Mouse (Mus musculus): ENCODE results near the gene Tmem268.

Tmem268 gene

DNA sequence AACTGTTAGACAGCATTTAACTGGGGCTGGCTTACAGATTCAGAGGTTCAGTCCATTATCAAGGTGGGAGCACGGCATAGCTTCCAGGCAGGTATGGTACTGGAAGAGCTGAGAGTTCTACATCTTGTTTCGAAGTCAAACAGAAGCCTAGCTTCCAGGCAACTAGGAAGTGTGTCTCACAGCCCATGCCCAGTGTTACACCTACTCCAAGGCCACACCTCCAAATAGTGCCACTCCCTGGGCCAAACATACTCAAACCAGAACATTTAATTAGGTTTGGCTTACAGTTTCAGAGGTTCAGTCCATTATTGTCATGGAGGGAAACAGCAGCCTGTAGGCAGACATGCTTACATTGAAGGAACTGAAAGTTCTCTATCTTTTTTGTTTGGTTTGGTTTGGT lies 3.5 kb upstream of the Tmem268 start:
- no peak for DNase-seq (ENCODE audit: low spot score)

DNA sequence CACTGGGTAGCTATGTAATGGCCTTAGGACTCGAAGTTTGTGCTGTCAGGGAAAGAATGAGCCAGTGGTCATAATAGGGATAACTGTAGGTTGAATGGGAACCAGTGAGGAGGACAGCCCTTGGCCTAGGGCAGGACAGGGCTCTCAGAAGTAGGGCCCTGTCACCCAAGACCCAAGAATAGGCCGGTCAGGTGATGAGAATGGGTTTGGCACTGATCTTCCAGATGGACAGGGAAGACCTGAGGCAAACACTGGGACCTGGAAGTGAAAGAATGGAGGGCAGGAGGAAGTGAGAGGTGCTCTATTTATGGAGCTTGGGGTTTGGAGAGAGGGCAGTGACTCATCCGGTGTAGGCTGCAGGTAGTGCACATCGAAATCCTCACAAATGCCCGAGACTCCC lies 1.9 kb upstream of the Tmem268 start:
- no peak for DNase-seq (ENCODE audit: low spot score)

DNA sequence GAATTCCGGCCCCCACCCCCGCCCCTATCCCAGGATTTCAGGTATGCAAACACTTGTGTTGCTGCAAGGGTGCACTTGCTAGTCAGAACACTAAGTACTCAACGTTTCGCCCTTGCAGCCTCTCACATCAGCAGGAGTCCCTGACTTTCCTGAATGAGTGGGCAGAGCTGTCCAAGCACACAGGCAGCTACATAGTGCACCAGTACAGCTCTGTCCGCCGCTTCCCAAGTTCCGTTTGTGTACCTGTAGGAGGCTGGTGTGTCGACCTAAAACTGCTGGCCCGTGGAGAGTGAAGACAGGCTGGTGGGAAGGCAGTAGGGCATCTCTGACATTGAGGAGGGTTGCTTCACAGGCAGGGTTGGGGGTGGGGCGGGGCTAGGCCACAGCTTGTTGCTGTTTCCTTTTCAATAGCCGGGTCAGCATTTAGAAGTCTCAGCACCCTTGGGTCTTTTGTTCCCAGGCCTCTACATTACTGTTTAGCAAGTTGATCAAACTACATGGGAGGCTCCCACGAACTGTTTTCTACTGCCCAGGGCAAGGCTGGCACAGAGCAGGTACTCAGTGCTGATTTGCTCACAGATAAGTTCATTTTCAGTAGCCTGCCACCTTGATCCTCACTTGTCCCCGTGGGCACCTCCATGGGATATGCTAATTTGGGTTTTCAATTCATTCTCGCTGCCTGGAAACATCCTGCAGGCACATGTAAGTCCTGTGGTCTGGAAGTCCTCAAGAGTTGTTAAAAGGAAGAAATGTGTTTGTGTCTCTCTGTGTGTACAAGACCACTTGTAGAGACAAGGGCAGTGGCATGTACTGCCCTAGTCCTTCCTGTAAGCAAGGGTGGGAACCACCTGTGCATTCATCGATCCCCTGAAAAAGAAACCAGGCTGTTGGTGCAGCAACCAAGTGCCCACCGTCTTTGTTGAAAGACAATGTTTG lies 1.2 kb upstream of the Tmem268 start:
- peak; percentile 34 for DNase-seq (ENCODE audit: low spot score)

DNA sequence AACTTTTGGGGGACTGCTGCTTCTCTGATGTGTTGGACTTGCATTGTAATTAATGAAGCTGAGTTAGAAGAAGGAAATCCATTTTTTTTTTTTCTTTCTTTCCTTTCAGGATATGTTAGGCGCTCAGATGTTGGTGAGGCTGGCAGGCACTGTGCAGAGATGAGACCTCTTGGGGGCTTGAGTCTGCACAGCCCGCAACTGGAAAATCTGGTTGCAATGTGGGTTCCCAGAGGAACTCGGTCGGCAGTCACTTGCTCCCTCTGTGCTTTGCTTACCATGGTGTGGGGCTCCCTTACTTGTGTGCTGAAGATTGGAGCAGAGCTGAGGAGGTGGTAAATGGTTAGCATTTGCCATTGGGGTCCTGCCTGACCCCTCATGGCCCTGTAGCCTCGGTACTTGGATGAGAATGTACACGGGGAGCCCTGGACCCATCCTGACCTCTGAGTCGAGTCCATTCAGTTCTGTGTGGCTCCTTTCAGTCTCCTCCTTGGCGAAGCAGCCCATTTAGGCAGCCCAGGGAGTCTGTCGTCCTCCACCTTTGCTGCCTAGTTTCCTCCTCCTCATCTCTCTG lies 631 bp downstream of the Tmem268 start:
- peak; percentile 19 for DNase-seq (ENCODE audit: low spot score)

DNA sequence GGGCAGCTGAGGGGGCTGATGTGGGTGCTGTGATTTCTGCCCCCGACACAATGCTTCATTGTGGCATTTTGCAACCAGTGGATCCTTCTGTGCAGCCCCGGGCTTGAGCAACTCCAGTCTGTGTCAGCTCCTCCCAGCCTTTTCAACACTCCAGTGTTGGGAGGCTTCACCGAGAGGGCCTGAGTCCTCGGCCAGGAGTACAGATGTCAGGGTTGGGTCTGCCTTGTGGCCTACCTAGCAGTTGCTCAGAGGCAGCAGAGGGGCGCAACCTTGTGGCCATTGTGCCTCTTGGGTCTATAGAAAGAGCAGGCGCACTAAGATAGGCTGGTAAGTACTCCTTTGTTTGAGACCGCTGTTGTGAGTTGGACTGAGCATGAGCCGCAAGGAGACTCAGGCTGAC lies 1.5 kb downstream of the Tmem268 start:
- peak; percentile 46 for DNase-seq (ENCODE audit: low spot score)

DNA sequence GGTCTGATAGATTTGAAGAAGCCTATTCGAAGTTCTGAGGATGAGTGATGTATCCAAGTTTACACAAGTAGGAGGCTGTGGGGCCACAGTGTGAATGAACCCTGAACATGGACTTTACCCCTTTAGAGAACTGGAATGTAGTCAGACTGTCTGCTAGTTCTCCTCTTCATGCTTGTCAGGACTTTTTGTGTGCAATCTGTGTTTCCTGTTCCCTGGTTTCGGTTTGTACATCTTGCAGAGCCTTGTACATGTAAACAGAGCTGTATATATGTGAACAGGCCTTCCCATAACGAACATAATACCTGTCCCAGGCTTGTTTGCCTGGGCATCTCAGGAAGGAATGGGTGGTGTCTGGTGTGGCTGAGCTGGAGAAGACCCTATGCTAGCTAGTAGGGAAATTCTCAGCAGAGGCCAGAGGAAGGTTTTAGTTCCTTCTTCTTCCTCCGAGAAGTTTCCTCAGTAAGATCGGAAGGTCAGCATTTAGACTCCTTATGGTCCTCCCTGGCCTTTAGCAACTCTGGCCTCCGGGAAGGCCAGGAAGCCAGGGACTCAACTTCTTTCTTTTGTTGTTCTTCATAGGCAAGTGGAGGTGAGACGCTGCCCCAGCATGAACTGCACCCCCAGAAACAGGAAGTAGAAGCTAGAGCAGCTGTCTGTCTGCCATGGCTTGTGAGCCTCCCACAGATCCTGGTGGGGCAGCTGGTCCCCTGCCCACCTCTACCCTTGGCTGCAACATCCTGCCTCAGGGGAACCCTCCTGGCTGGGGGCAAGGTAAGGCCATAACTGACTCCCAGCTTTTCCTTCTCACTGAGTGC lies 3.5 kb downstream of the Tmem268 start:
- DNase-seq (ENCODE audit: low spot score) = no peak

DNA sequence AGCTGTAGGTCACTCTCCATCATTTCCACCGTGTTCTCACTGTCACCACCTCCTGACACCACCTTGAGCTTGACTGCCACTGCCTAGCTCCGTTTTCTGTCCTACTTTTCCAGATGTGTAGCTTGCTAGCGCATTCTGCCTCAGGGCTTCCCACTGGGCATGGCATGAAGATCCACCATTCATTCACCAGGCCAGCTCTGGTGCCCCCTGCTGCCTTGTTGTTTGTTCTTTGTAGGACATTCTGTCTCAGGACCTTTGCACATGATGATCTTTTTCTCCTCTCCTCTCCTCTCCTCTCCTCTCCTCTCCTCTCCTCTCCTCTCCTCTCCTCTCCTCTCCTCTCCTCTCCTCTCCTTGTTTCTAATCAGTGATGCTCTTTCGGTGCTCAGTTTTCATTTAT lies 4.2 kb downstream of the Tmem268 start:
- no peak for DNase-seq (ENCODE audit: low spot score)

DNA sequence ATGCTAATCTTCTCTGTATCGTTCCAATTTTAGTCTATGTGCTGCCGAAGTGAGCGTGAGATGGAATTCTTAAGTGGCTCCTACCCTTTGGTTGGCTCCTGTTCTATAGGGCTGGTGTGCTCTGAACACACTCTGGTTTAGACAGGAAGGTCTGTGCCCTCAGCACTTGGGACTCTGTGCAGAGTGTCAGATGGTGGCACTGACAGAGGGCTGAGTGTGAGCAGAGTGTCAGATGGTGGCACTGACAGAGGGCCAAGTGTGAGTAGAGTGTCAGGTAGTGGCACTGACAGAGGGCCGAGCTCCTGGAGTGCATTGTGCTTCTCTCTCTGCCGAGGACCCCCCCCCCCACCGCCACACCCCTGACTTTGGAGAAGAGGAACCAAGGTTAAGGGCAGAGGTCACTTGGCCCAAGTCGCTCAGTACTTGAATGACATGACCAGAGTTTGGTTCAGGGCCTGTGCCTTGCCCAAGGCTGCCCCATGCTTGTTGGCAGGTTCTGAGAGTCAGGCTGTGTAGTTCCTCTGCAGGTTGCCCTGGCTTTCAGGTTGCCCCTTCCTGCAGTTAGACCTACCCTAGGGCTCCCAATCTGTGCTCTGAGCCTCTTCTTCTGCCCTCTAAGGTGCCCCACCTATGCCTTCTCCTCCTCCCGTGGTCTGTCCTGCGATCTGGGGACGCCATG lies 9.3 kb downstream of the Tmem268 start:
- DNase-seq (ENCODE audit: low spot score) = no peak

DNA sequence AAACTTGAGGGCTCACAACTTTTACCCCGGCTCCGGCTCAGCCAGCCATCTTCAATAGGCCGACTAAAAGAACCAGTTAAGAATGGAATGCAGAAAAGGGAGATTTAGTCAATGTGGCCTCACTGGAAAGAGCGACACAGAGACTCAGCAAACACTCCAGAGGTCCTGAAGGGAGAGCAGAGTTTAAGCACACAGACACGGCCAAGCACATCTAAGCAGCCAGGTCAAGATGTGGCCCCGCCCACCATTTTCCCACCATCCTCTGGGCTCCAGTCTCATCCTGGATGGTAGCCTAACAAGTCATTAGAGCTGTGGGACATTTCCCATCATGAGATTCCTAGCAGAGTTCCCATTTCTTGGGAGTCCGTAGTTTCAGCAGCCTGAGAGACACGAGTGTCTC lies 10.7 kb downstream of the Tmem268 start:
- no peak for DNase-seq (ENCODE audit: low spot score)

DNA sequence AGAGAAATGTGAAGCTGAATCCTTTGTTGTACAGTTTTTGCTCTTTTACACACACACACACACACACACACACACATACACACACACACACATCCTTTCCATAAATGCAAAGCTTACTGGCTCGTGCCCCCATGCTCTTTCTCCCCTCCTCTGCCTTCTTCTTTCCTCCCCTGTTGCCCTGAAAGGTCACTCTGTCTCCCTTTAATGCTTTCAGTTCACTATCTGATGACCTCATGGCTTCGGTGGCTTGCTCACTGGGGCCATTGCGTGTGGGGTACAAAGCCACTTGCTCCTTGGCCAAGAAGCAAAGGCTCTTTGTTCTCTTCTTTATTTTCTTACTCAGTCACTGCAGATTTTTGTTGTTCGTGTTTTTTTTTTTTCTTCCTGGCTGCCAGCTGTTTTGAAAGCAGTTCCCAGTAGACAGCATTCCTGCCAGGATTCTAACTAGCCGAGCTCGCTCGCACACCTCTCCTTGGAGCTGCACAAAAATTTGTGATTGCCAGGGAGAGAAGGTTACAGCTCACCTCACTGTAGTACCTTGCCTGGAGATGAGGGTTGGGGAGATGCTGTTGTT lies 11.7 kb downstream of the Tmem268 start:
- DNase-seq (ENCODE audit: low spot score) = peak; percentile 57

DNA sequence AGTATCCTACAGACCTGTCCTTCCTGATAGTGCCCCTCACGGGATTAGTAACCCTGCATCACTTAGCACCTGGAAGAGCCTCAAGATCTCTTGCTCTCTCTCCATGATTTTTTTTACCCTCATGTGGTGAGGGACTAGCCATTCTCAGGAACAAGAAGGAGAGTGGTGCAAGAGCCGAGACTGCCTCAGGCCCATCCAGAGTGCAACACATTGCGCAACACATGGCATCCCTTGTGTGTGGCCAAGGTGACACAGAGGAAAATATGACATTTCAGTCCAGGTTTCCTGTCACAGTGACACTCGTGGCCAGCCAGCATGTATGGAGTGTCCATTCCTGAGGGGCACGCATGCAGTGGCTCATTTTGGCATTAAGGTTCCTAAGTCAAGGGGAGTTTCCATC lies 14.0 kb downstream of the Tmem268 start:
- no peak for DNase-seq (ENCODE audit: low spot score)

DNA sequence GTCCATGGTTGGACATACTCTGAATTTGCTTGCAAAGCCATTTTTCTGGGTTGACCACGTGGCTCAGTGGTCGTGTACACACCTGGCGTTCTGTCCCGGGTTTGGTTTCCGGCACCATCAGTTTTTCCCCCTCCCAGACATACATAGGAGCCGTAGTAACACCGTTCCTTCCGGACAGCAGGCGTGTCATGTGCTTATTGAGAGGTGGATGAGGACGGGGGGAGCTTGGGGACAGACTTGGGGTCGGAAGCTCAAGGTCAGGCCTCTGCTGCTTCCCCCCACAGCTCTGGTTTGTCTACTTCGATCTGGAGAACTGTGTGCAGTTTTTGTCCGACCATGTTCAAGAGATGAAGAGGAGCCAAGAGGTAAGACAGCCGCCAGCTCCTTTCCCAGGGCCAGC lies 21.1 kb downstream of the Tmem268 start:
- no peak for DNase-seq (ENCODE audit: low spot score)

DNA sequence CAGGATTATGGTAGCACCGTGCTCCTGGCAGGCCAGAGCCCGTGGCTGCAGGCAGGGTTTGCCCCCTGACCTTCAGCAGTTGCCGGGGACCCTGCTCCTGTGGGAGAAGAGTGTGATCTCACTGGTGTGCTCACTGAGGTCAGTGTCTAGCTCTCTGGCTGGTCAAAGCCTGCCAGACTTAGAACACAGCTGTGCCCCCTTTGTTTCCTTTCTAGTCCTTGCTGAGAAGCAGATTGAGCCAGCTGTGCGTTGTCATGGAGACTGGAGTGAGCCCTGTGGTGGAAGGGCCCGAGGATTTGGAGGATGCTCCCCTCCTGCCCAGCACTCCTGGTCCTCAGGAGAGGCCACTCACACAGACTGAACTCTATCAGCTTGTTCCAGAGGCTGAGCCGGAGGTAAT lies 21.5 kb downstream of the Tmem268 start:
- peak; percentile 76 for DNase-seq (ENCODE audit: low spot score)

DNA sequence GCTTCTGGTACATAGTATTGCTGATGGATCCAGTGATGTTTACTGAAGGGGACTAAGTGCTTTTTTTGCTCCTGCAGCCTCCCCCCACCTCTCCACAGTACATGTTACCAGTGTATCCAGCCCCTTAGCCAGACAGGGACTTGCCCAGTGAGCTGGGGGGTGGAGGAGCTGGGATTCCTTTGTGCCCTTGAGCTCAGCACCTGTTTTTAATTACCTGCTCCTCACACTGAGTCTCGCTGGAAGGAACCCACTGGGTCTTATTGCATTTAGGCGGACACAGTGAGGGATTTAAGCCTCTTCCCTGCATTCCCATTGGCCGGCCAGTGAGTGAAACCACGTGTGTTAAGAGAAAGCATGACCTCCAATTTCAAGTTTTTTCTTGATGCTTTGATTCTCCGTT lies 24.0 kb downstream of the Tmem268 start:
- DNase-seq (ENCODE audit: low spot score) = peak; percentile 83

DNA sequence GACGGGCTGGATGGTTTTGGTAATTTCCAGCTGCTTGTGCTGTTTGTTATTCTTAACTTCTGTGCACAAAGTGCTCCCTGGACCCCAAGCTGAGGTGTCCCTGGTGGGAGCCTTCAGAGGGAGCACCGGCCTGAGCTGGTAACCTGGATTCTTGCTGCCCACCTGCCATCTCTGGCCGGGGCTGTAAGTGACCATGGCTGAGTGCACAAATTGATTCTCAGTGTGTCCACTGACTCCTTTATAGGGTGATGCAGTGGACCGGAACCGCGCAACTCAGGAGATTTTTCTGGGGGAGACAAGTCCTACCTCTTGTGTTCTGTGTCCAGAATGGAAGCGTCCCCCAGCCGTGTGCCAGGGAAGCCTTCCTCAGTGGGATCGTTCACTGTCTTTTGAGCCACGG lies 26.6 kb downstream of the Tmem268 start:
- DNase-seq (ENCODE audit: low spot score) = no peak

DNA sequence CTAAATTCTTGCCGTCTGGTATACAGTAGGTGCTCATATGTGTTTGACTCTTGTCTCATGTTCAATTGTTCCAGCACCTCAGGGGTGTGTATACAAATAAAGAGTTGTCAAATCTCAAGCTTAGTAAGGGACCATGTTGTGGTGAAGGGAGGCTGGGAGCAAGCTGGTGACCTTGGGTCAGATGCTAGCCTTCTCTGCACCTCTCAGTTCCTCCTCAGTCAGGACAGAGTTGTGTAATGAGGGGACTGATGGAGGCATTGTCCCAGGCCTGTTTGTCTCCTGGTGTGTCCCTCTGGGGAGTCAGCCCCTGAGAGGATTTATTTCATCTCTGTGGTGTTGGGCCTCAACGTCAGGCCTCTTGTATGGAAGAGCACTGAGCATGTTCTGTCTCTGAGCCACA lies 27.7 kb downstream of the Tmem268 start:
- DNase-seq (ENCODE audit: low spot score) = no peak

DNA sequence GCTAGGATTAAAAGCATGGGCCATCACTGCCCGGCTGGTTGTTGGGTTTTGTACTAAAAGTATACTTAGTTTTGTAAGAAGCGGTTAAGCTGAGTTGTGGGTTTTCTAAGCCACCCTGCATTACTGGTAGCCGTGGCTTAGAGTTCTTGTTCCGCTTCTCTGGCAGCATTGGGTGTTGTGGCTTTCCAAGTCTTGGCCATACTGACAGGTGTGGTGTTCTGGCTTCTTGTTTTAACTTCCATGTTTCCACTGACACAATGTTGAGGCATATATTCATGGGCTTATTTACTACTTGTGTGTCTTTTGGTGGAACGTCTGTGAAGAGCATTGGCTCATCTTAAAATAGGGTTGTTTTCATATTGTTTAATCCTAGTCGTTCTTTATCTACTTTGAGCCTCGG lies 31.4 kb downstream of the Tmem268 start:
- DNase-seq (ENCODE audit: low spot score) = no peak

DNA sequence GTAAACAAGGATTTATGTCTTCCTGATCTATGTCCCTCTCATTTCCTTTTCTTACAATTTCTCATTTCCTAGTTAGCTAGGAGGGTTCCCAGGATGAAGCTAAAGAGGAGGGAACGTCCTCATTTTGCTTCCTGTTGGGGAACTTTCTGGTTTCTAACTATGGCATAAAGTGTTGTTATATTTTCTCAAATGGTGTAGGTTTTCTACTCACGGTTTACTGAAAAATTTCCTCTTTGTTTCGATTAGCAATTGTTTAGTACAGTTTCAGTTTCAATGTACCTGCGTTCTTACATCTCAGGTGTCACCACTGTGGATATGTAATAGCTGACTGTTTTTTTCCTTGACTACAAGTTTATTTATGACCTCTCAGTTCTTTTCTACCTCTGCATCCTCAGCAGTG lies 32.0 kb downstream of the Tmem268 start:
- DNase-seq (ENCODE audit: low spot score) = no peak

DNA sequence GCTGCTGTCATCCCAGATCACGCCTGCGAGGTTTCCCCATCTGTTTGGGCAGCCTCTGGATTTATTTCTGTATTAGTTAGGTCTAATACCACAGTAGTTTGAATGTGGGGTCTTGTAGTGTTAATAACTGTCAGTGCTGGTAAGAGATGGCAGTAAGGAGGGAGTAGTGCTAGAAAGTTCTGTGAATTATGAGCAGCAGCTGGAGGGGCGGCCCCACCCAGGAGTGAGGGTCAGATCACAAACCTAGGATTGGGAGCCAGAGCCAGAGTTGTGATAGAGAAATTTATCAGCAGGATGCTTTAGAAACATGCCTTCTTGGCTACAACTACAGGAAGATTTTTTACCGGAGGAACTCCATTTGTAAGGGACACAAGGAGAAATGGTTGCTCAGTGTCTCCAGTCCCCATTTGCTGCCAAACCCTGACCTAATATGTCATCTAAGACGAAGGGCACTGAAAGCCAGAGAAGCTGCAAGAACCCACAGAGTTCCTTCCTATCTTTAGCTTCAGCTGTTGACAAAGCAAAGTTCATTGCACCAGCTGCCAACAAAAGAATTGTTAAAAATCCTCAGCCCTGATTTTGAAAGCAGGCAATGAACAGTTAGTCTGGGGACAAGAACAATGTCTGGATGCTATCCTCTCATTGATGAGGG lies 36.0 kb downstream of the Tmem268 start:
- DNase-seq (ENCODE audit: low spot score) = no peak

DNA sequence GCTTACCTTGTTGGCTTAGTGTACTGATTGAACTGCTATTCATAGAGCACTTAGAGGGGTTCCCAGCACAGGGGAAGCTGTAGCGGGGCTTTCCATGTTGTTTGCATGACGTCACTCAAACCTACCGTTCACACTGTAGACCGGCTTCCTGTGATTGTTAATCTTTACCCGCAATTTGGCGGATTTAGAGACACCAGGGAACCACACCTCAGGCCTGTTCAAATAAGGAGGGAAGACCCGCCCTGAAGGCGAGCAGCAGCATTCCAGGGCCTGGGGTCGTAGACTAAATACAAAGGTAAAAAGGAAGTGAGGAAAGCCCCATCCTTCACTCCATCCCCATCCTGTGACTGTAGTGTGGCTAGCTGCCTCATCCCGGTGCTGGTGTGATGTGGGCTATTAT lies 36.7 kb downstream of the Tmem268 start:
- no peak for DNase-seq (ENCODE audit: low spot score)

DNA sequence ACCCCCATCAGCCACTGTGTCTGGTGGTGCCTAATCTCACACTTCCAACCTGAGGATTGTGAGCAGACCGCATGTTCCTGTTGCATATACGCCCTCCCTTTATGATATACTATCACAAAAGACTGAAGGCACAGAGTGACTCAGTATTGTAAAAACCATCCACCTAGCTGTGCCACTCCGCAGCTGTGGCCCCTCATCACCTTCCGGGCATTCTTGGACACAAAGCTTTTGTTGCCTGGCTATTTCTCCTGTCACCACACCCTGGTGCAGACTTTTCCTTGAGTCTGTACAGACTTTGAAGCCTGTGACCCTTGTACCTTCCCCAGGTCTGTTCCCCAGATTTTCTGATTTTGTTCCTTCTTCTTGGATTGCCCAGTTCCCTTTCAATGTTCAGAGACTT lies 37.4 kb downstream of the Tmem268 start:
- DNase-seq (ENCODE audit: low spot score) = no peak

Measured in embryo, embryonic 10.5 days (tissue).